Mouse (Mus musculus): Measurements from ENCODE around the gene Psmd11. TPM values are rescaled to one million over a fixed set of nuclear protein-coding genes. Genes with fewer than 3 reads are reported as not detected.

The Psmd11 gene
- 57.2 and 67.3 TPM in 2 replicates for polyA plus RNA-seq (2012)

GRCm38 (mm10) chr11:80428381-80429008 is at the start of gene Psmd11:
Gene Psmd11 (plus strand): TSS chr11:80428615.
- no peak for TF ChIP-seq GATA1 (IDR thresholded peaks at IDR 0.05; ENCODE audit: low read length)

- TF ChIP-seq GATA1 (IDR thresholded peaks at IDR 0.05; ENCODE audit: low read length) = peak; percentile 96
These were observed 45.8 kb upstream of the Psmd11 start for GRCm38 (mm10) chr11:80382626-80383018.

DNA sequence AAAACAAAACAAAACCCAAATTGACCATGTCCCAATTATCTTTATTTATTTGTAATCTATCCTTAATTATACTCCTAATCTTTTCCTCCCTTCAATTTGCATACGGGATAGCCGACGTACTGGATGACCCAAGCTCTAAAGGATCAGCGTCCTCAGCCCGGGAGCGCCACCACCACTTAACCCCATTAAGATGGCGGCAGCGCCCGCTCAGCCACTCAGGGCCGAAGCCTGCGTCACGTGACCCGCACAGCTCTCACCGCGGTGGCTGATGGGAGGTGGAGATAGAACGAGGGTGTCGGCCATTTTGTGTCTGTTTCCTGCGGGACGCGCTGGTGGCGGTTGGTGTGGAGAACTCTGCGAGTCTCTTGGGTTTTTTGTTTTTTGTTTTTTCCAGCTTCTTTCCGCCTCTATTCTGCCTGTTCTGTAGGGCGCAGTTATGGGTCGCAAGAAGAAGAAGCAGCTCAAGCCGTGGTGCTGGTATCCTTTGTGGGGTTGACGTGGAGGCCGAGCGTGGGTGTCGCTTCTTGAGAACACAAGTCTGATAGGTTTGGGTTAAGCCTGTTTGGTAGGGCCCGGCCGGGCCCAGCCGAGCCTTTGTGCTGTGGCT is 45.3 kb upstream of the Psmd11 start, which contains the start of gene Zfp207:
Gene Zfp207 (plus strand): TSS at position 261 of the 607 bp plus-strand sequence.
- TF ChIP-seq GATA1 (IDR thresholded peaks at IDR 0.05; ENCODE audit: low read length) = no peak

DNA sequence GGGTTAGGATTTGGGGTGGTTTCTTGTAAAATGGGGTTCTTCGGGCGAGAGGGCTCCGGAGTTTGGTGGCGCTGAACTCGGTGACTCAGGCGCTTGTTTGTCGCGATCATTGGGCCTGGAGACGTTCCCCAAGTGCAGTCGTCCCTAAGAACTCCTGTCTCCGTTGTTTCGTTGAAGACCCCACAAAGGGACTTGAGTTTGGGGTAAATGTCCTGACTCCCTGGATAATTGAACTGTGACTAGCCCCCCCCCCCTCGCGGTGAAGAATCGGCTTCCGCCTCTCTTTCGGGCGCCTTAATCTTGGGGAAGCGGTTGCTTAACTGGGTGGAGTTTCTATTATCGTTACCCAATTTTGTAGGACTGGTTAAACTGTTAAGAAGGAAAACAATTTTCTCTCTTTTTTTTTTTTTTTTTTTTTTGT is 44.8 kb upstream of the Psmd11 start:
- TF ChIP-seq GATA1 (IDR thresholded peaks at IDR 0.05; ENCODE audit: low read length) = no peak

GRCm38 (mm10) chr11:80384461-80384860 is 44.0 kb upstream of the Psmd11 start:
- TF ChIP-seq GATA1 (IDR thresholded peaks at IDR 0.05; ENCODE audit: low read length) = no peak

DNA sequence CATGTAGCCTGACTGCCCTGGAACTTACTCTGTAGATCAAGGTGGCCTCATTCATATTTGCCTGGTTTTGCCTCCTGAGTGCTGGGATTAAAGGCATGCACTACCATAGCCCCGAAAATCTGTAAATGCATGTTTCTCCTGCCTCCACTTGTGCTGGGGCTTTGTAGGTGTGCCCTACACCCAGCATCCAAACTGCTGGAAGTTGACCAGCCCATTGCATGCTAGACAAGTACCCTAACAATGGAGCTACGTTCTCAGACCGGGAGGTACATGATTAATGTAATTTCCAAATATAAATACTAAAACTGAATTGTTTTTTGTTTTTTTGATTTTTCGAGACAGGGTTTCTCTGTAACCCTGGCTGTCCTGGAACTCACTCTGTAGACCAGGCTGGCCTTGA is 43.4 kb upstream of the Psmd11 start:
- no peak for TF ChIP-seq GATA1 (IDR thresholded peaks at IDR 0.05; ENCODE audit: low read length)

GRCm38 (mm10) chr11:80386790-80387189 is 41.6 kb upstream of the Psmd11 start:
- peak; percentile 30 for TF ChIP-seq GATA1 (IDR thresholded peaks at IDR 0.05; ENCODE audit: low read length)

- no peak for TF ChIP-seq GATA1 (IDR thresholded peaks at IDR 0.05; ENCODE audit: low read length)
These were observed 38.5 kb upstream of the Psmd11 start for GRCm38 (mm10) chr11:80389885-80390284.

DNA sequence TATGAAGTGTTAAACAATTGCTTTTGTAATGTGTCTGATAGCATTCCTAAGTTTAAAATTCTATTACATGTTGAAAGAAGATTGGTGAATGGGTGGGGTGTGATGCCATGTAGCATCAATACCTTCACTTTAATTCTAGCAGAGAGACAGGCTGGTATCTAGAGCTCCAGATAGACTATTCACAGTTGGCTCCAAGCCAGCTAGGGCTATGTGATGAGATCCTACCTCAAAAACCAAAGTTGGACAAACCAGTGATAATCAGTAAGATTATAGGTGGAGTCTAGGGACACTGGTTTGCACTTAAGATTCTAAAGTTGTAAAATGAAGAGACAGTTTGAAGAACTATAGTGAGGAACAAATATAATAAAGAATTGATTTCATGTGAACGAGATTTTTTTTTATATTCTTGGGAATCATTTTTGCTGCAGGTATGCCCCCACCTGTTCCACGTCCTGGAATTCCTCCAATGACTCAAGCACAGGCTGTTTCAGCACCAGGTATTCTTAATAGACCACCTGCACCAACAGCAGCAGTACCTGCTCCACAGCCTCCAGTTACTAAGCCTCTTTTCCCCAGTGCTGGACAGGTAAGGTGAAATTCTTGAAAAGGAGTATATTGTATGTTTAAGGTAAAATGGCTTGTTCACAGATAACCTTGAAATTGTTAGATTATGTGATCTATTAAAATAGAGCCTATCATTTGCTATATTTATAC is 36.9 kb upstream of the Psmd11 start:
- TF ChIP-seq GATA1 (IDR thresholded peaks at IDR 0.05; ENCODE audit: low read length) = no peak

- no peak for TF ChIP-seq GATA1 (IDR thresholded peaks at IDR 0.05; ENCODE audit: low read length)
These were observed 32.5 kb upstream of the Psmd11 start for GRCm38 (mm10) chr11:80395930-80396329.

DNA sequence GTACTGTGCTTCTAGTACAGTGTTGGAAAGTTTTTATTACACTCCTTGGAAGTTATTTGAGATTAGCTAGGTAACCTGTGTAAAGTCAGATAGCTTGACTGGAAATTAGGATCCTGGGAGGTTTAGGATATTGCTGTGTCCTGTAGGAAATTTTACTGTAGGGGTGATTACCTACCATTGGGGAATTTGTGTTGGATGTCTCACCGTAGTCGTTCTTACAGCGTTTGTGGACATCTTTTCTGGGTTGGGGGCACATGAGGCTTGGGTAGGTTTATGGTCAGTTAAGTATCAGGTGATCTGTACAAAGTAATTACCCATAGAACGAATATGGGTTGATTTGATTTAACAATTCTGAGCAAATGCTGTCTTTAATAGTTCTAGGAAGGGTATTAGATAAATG is 31.8 kb upstream of the Psmd11 start:
- TF ChIP-seq GATA1 (IDR thresholded peaks at IDR 0.05; ENCODE audit: low read length) = no peak

DNA sequence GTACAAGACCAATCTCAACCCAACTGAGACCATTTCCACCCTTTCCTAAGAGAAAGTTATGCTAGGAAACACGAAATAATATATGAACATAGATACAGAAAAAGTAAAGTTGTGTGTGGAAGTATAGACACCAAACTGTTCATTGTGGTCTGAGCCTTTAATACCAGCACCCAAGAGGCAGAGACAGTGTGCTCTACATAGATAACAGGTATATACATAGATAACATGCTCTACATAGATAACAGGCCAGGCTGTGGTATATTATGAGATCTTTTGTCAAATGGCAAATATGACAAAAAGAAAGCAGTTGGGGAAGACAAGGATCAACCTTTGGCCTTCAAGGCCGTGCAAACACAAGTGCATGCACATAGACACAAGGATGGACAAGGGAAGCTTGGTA is 18.0 kb upstream of the Psmd11 start:
- peak; percentile 65 for TF ChIP-seq GATA1 (IDR thresholded peaks at IDR 0.05; ENCODE audit: low read length)

DNA sequence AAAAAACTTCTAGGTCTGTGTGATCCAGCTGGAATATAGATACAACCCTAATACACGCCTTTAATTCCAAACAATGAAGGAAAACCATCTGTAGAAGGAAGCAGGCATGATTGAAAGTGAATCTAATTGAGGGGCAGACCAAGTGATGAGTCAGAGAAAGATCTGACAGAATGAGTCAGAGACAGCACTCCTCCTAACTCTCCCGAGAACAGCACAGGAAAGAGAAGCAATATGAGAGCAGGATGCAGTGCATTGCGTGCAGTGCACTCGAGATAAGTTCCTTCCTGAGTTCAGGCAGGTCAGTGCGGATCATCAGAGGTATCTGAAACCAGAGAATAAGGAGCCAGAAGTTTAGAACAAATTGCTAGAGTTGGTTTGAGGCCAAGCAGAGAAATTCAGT is 11.3 kb upstream of the Psmd11 start:
- no peak for TF ChIP-seq GATA1 (IDR thresholded peaks at IDR 0.05; ENCODE audit: low read length)

- TF ChIP-seq GATA1 (IDR thresholded peaks at IDR 0.05; ENCODE audit: low read length) = no peak
These were observed 8.7 kb upstream of the Psmd11 start for GRCm38 (mm10) chr11:80419743-80420142.

GRCm38 (mm10) chr11:80420202-80420984 is 8.0 kb upstream of the Psmd11 start:
- no peak for TF ChIP-seq GATA1 (IDR thresholded peaks at IDR 0.05; ENCODE audit: low read length)

Data from G1E-ER4 (cell line).